Mouse (Mus musculus) heart, embryonic 10.5 days (tissue): ENCODE results near the gene Olfr912. TPM values are rescaled to one million over a fixed set of nuclear protein-coding genes. Genes with fewer than 3 reads are reported as not detected.

Source experiments
- DNase-seq: peaks from one replicate; pipeline ENCODE4 v3.0.0-alpha.2; 2017; ENCODE audit warnings: low spot score
- H3K27ac ChIP-seq: fragments of 300-500 bp; sonication (generic); 2 replicates; pipeline ENCODE4 v1.5.1; 2016; ENCODE audit warnings: mild to moderate bottlenecking
- H3K27me3 ChIP-seq: fragments of 300-500 bp; sonication (generic); 2 replicates; pipeline ENCODE4 v1.6.1; 2016; ENCODE audit warnings: mild to moderate bottlenecking; ENCODE audit not compliant: poor library complexity, insufficient read depth, severe bottlenecking
- H3K36me3 ChIP-seq: fragments of 300-500 bp; sonication (generic); 2 replicates; pipeline ENCODE4 v1.6.1; 2016; ENCODE audit warnings: mild to moderate bottlenecking, moderate library complexity
- H3K4me1 ChIP-seq: fragments of 300-500 bp; sonication (generic); 2 replicates; pipeline ENCODE4 v1.6.1; 2016; ENCODE audit warnings: mild to moderate bottlenecking
- H3K4me3 ChIP-seq: fragments of 300-500 bp; sonication (generic); 2 replicates; pipeline ENCODE4 v1.5.1; 2016; ENCODE audit warnings: mild to moderate bottlenecking, moderate library complexity
- H3K9me3 ChIP-seq: fragments of 300-500 bp; sonication (generic); 2 replicates; pipeline ENCODE4 v1.6.1; 2016; ENCODE audit warnings: mild to moderate bottlenecking, moderate library complexity
- WGBS: fragments of 180-500 bp; shearing (Covaris S2); methylation state at CpG from one replicate; pipeline ENCODE4 v1.1.7; 2016; 5-methylcytosine and 5-hydroxymethylcytosine counted together
- polyA plus RNA-seq: library from polyadenylated mRNA; unstranded; fragments of >200 nt; fragmentation: Nextera tagmentation; extraction: Ambion mirVana; gene quantifications from 2 replicates; pipeline ENCODE4 v1.2.1, GENCODE M21; 2016

Olfr912 gene
- not detected in 2 replicates for polyA plus RNA-seq

DNA sequence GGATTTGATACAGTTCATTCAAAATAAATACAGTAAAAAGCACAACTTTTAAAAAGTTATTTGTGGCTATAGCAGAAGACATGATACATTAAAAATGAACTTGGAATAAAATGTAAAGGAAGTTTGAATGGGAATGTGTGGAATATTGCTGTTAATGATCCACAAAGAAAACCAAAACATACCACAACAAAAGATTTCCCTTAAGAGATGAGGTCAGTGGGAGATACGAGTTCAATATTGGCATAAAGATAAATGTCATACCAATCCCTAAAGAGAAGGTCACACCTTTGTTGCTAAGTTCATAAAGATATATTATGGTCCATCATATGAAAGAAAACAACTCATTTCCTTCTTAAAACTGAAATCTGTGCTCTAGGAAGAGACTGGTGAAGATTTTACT, at the start of gene Olfr912:
Gene Olfr912 (plus strand): TSS at position 301 of the 400 bp plus-strand sequence.
- Histone ChIP-seq H3K4me1 (no peaks in the 10 kb centered on the region), H3K36me3 (no peaks in the 10 kb centered on the region), H3K27me3 (no peaks in the 10 kb centered on the region), H3K27ac (no peak within 1 kb of the TSS), H3K9me3 (no peaks in the 10 kb centered on the region), H3K4me3 (no peak within 1 kb of the TSS)
- 65% methylated on average over 1 of the region's 1 CpGs for WGBS
- no peak for DNase-seq

- DNase-seq = no peak
- no peak within 1 kb of the TSS for H3K27ac ChIP-seq
- 88% methylated on average over 2 of the region's 2 CpGs for WGBS
Observed at GRCm38 (mm10) chr9:38537549-38537948, 42.4 kb upstream of the Olfr912 start, which contains the start of gene Olfr910. Olfr910 (plus strand) TSS chr9:38537849.

DNA sequence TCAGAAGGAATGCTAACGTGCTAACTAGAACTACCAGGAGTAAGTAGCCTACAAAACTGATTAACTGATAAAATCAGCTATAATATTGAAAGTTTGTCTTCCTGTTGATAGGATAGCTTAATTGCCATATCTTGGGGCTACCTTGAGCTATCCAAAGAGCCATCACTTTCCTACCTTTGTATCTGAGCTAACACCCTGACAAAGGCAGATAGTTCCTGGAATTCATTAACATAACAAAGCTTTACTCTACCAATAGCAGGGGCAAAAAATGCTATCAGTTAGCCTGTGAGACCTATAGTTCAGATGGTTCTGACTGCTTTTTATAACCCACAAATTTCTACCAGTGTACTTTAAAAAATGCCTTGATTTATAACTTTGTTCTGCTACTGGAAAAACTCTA, 11.1 kb downstream of the Olfr912 start:
- H3K4me1 ChIP-seq = no peaks in the 10 kb centered on the region
- H3K9me3 ChIP-seq = no peaks in the 10 kb centered on the region
- 40% methylated on average over 1 of the region's 1 CpGs for WGBS
- no peak overlapping the region for H3K27ac ChIP-seq
- no peaks in the 10 kb centered on the region for H3K27me3 ChIP-seq
- no peak overlapping the region for H3K4me3 ChIP-seq
- H3K36me3 ChIP-seq = no peaks in the 10 kb centered on the region
- no peak for DNase-seq

More at GRCm38 (mm10) chr9:38537549-38537948, 42.4 kb upstream of the Olfr912 start, which contains the start of gene Olfr910:
- no peak within 1 kb of the TSS for H3K4me3 ChIP-seq
- H3K27me3 ChIP-seq = no peaks in the 10 kb centered on the region
- H3K36me3 ChIP-seq = no peaks in the 10 kb centered on the region
- no peaks in the 10 kb centered on the region for H3K4me1 ChIP-seq
- H3K9me3 ChIP-seq = no peaks in the 10 kb centered on the region

DNA sequence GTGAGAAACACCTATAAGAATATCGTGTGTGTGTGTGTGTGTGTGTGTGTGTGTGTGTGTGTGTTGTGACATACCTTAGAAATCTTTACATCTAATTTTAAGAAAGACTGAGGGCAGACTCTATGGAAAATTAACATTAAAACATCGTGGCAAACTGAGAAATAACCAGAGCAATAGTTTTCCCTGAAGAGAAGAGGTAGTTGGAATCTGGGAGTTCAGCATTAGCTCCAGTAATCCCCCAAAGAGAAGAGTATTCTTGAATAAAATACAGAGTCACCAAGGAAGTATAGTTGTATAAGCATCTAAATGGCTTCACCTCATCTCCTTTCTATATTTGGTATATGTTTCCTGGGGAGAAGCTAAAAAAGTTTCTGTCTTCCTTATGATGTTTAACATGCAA, 12.5 kb downstream of the Olfr912 start, which contains the start of gene Olfr913:
Gene Olfr913 (plus strand): TSS at position 301 of the 400 bp plus-strand sequence.
- no peaks in the 10 kb centered on the region for H3K4me1 ChIP-seq
- H3K27ac ChIP-seq = no peak within 1 kb of the TSS
- H3K27me3 ChIP-seq = no peaks in the 10 kb centered on the region
- no peak for DNase-seq
- no peaks in the 10 kb centered on the region for H3K36me3 ChIP-seq
- H3K4me3 ChIP-seq = no peak within 1 kb of the TSS
- H3K9me3 ChIP-seq = no peaks in the 10 kb centered on the region
- 59% methylated on average over 2 of the region's 2 CpGs for WGBS

DNA sequence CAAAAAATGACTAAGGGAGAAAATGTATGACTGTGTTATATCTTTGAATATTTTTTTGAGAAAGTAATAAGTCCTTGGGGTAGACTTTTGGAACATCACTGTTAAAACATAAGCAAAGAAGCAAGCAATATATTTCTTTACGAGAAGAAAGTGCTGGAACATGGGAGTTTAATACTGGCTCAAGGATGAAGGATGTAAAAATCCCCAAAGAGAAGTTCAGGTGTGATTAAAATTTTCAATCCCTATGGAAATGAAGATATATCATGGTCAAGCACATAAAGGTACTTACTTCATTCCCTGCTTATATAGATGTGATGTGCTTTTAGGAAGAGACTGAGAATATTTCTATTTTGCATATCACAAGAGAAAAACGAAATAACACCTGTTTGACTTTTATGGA, 24.8 kb downstream of the Olfr912 start, which contains the start of gene Olfr914:
Gene Olfr914 (plus strand): TSS at position 301 of the 400 bp plus-strand sequence.
- WGBS = 63% methylated on average over 2 of the region's 2 CpGs
- H3K9me3 ChIP-seq = no peaks in the 10 kb centered on the region

DNA sequence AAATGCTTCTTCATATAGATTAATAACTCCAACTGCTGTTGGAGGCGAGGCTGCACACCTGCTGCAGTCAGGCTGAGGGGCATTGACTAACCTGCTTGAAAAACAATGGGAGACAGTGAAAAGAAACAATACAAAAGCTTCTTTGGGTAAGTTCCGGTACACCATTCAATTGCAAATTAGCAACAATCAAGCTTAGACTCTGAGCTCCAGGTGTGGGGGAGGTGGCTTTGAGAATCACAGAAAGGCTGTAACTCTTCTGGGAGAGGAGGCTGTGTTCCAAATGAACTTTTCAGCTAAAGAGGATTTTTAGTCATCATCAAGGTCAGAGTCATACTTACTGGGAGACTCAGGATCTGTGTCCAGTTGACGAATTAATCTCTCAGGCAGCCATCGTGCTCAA, 52.4 kb downstream of the Olfr912 start:
- no peak for DNase-seq
- WGBS = 79% methylated on average over 4 of the region's 4 CpGs
- no peaks in the 10 kb centered on the region for H3K36me3 ChIP-seq
- no peaks in the 10 kb centered on the region for H3K9me3 ChIP-seq
- no peaks in the 10 kb centered on the region for H3K27me3 ChIP-seq
- H3K4me1 ChIP-seq = no peaks in the 10 kb centered on the region
- no peak overlapping the region for H3K4me3 ChIP-seq
- no peak overlapping the region for H3K27ac ChIP-seq

More for the DNA sequence above, 24.8 kb downstream of the Olfr912 start, which contains the start of gene Olfr914:
- no peak for DNase-seq
- no peak within 1 kb of the TSS for H3K27ac ChIP-seq
- H3K4me1 ChIP-seq = no peaks in the 10 kb centered on the region
- H3K27me3 ChIP-seq = no peaks in the 10 kb centered on the region
- H3K4me3 ChIP-seq = no peak within 1 kb of the TSS
- no peaks in the 10 kb centered on the region for H3K36me3 ChIP-seq

Other genes starting within 250 kb of the Olfr912 start
- gene Olfr898, start 231.8 kb upstream of the Olfr912 start, polyA plus RNA-seq = not detected in 2 replicates
- gene Olfr250, start 213.3 kb upstream of the Olfr912 start, polyA plus RNA-seq = not detected in 2 replicates
- not detected in 2 replicates for gene Olfr251, start 203.1 kb upstream of the Olfr912 start, polyA plus RNA-seq
- gene Olfr147, start 178.5 kb upstream of the Olfr912 start, polyA plus RNA-seq = not detected in 2 replicates
- not detected in 2 replicates for gene Olfr901, start 150.7 kb upstream of the Olfr912 start, polyA plus RNA-seq
- gene Olfr902, start 132.5 kb upstream of the Olfr912 start, polyA plus RNA-seq = not detected in 2 replicates
- not detected in 2 replicates for gene Olfr904, start 117.0 kb upstream of the Olfr912 start, polyA plus RNA-seq
- not detected in 2 replicates for gene Olfr905, start 109.1 kb upstream of the Olfr912 start, polyA plus RNA-seq
- gene Olfr906, start 93.1 kb upstream of the Olfr912 start, polyA plus RNA-seq = not detected in 2 replicates
- not detected in 2 replicates for gene Olfr907, start 84.4 kb upstream of the Olfr912 start, polyA plus RNA-seq
- not detected in 2 replicates for gene Olfr911-ps1, start 58.6 kb upstream of the Olfr912 start, polyA plus RNA-seq
- gene Olfr910, start 42.3 kb upstream of the Olfr912 start, polyA plus RNA-seq = not detected in 2 replicates
- not detected in 2 replicates for gene Olfr913, start 12.6 kb downstream of the Olfr912 start, polyA plus RNA-seq
- not detected in 2 replicates for gene Olfr914, start 24.9 kb downstream of the Olfr912 start, polyA plus RNA-seq
- gene Olfr916, start 79.7 kb downstream of the Olfr912 start, polyA plus RNA-seq = not detected in 2 replicates
- gene Olfr917, start 85.7 kb downstream of the Olfr912 start, polyA plus RNA-seq = not detected in 2 replicates
- gene Olfr918, start 94.4 kb downstream of the Olfr912 start, polyA plus RNA-seq = not detected in 2 replicates
- not detected in 2 replicates for gene Olfr919, start 123.5 kb downstream of the Olfr912 start, polyA plus RNA-seq
- 10.2 and 16.5 TPM in 2 replicates for gene Vwa5a, start 138.1 kb downstream of the Olfr912 start, polyA plus RNA-seq
- 0.03 TPM in 1 of 2 replicates, not detected in the other for gene Olfr920, start 172.1 kb downstream of the Olfr912 start, polyA plus RNA-seq
- not detected in 2 replicates for gene Olfr921, start 192.9 kb downstream of the Olfr912 start, polyA plus RNA-seq
- gene Olfr922, start 234.4 kb downstream of the Olfr912 start, polyA plus RNA-seq = not detected in 2 replicates
- gene Olfr923, start 246.4 kb downstream of the Olfr912 start, polyA plus RNA-seq = not detected in 2 replicates